Mouse (Mus musculus): ENCODE measurements around the gene Gimap8.
"Not testable (repeated sequence)": the region's sequence is repeated elsewhere in the genome, so short reads cannot be mapped to it uniquely, and the experiment has no call there.

The Gimap8 gene

DNA sequence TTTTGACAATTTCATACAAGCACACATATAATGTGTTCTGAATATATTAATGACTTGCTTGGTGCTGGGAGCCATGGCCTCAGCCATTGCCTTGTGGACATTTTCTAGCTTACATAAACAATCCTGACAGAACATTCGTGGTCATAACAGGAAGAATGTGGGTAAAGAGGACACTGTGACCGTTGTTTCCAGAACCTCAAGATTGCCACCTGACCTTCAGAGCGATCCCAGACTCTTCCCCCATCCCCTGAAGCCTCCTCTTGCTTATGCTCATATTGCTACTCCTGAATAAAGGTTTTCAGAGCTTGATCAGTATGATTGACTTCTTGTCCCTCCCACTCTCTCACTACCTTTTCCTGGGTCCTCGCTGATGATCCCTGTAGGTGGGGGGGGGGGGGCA is 31.4 kb downstream of the Gimap8 start:
- no peak for DNase-seq (ENCODE audit: low spot score)

DNA sequence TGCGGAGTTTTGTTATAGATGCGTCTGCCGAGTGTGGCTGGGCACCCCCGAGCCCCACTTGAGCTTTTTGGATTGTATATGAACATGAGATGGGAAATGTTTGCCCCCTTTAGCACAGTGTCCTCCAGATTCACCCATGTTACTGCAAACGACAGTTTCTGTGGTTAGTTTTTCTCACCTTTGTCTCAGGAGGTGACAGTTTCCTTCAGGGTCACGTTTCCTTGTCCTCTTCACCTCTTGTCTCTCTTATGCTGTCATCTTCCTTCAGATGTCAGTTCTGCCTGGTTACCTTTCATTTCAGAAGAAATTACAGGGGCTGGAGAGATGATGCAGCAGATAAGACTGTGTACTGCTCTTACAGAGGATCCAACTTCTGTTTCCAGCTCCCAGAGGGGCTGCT is 32.7 kb downstream of the Gimap8 start:
- DNase-seq (ENCODE audit: low spot score): peak; percentile 75

DNA sequence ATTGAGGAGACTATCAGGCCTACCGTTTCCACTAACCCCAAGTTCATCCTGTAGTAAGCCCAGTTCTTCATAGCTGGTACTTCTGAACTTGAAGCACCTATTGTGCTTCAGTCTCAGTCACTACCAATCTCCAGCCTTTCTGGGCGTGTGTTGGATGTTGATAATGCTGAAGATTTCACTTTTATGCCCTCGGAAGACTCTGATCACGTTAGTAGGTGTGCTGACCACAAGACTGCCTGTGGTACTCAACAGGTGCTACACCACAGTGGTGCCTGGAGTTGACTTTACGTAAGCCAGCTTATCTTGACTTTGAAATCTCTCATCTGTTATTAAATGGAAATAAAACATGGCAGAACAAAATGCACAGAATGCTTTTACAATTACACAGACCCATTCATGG is 33.4 kb downstream of the Gimap8 start:
- peak; percentile 84 for DNase-seq (ENCODE audit: low spot score)

DNA sequence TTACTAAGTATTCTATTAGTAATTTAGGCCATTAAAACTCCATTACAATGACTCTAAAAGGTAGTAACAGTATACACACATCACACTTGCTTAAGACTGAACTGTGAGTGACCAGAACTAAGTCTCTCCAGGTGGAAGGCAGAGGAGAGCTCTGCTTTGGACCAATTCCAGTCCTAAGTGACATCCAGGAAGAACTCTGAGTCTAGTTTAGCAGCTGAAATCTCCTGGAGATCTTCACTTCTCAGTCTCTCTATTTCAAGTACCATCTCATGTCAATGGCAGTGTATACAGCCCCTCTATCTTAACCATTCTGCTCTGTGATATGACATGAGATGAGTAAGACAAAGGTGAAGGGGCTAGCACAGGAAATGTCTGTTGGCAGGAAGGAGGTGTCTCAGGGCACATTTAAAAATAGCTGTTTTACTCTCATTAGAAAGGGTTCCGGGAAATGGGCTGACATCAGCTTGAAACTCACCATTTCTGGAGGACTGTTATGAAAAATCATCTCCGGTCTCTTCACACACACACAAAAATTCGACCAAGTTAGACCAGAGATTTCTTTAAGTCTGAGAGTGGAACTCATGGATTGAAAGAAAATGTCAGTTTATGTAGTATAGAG is 34.5 kb downstream of the Gimap8 start:
- peak; percentile 65 for DNase-seq (ENCODE audit: low spot score)

DNA sequence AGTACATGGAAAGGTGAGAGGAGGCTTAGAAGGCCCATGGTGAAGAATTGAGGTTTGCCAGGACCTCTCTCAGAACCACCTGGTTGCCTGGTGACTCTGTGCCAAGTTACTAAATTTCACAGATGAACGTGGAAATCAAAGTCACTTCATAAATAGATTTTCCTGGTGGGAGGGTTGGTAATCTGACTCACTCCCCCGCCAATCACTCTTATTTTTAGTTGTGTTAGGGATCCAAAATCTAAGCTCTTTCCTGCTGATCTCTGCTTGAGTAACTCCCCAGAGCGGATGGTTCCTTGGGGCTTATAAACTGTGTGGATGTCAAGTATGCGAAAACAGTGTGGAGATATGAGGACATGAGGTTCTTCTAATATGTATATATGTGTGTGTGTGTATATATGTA is 35.2 kb downstream of the Gimap8 start:
- no peak for DNase-seq (ENCODE audit: low spot score)

DNA sequence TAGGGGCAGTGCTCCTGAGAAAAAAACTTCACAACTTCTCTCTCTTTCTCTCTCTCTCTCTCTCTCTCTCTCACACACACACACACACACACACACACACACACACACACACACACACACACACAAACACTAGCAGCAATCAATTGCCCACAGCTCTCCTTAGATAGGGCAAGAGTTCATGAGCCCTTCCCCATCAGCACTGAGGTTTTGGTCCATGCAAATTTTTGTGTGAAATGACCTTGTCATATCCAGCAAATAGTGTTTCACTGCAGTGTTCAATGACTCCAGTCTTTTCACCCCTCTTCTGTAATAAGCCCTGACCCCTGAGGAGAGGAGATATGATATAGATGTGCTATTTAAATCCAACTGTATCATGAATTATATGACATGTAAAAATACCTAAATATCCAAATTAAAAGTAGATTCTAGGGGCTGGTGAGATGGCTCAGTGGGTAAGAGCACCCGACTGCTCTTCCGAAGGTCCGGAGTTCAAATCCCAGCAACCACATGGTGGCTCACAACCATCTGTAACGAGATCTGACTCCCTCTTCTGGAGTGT is 36.3 kb downstream of the Gimap8 start:
- DNase-seq (ENCODE audit: low spot score): not testable (repeated sequence)

DNA sequence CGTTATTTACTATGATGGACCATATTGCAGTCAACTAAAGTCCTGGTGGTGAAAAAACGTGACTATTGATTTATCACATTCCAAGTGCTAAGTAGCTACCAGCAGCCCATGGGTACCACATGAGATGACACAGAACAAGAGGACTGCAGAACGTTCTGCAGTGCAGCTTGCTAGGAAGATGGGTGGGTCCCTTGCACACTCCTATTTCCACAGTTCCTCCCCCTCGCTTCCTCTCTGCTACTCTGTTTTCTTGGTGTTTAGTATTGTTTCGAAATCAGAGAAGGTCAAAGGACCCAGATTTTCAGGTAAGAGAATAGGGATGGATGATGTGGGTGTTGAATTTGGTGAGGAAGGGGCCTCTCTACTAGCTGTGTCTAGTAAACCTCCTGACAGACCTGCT is 37.3 kb downstream of the Gimap8 start, which contains the start of gene Gimap4:
Gene Gimap4 (plus strand): TSS at position 231 of the 400 bp plus-strand sequence.
- DNase-seq (ENCODE audit: low spot score): peak; percentile 56

DNA sequence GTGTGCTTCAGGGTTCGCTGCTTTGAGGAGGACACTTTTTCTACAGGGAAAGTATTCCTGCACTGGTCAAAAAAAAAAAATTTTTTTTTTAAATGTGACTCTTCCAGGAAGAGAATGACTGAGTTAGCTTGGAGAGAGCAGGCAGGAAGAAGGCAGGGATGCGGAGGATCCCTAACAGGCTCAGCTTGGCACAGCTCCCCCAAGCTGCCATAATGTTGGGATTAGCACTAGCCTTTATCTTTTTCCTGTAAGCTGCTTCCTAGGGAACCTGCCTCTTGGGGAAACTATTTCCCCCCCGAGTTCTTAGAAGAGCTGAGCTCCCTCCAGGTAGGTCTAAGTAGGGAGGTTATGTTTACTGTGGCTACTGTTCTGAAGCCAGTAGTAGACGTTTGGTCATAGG is 37.8 kb downstream of the Gimap8 start:
- DNase-seq (ENCODE audit: low spot score): no peak

DNA sequence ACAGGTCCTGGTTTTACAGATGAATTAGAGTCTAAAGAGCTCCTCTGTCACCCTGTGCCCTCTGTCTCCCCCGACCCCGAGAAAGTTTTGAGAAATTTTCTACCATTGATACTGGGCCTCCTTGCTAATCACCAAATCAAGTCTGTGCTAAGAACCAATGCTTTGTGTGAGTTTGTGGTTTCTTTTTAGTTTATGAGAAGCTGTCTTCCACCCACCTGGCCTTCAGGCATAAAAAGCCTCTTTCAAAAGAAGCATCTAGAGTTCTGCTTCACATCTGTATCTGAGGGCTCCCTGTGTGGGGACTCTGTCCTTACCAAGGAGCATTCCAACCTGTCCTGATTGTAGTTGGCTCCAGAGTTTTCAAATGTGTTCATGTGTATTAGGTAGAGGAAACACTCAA is 38.2 kb downstream of the Gimap8 start:
- peak; percentile 37 for DNase-seq (ENCODE audit: low spot score)

DNA sequence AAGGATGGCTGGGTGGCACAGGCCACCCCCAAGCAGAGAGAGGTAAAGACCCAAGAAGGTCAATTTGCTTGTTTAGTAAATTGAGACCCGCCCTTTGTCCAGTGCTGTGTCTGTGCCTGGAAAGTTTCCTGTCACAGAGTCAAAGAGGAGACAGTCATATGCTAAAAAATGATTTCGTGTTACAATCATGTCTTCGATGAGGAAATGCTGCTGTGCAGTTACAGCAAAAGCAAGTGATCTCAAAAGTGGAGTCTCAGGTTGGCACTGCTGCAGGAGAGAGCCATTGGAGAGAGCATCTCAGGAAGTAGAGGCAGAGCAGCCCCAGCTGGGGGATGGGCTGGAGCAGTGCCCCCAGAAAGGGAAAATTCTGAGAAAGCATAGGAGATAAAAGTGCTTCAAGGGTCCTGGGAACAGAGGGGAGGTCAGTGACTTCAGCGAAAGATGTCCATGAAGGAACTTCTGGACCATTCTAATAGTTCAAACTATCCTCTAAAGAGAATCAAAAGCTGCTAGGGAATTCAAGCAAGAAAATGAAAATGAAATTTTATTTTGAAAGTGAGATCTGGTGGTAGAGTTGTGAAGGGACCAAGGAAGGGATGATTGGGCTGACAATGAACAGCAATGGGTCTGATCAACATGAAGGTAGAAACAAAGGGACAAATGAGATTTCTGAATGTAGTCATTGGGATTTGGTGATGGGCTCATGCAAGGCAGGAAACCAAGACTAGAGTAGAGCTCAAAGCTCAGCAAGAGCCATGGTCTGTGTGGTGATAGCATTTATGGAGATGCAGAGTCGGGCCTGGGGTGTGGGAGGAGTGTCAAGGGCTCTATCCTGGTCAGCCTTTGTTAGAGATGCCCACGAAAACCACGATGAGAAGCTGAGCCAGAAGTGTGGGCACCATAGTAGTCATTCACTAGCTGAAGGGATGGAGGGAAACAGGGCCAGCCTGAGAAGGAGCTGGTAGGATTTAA is 38.9 kb downstream of the Gimap8 start:
- DNase-seq (ENCODE audit: low spot score): peak; percentile 79

DNA sequence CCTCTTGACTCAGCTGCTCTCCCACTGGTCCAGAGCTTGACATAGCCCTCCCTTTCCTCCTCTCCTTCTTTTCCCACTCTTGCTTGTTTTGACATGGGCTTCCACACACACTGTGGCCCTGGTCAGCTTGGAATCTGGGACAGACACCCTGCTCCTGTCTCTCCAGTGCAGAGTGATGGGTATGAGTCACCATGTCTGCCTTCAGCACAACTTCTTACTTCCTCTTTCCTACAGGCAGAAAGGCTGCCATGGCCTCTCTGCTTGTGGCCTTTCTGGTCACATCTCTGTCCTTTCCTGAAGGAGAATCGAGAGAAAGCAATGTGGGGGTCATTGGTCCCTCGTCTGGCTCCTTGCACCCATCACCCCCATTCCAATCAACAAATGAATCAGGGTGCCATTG is 40.0 kb downstream of the Gimap8 start:
- no peak for DNase-seq (ENCODE audit: low spot score)

DNA sequence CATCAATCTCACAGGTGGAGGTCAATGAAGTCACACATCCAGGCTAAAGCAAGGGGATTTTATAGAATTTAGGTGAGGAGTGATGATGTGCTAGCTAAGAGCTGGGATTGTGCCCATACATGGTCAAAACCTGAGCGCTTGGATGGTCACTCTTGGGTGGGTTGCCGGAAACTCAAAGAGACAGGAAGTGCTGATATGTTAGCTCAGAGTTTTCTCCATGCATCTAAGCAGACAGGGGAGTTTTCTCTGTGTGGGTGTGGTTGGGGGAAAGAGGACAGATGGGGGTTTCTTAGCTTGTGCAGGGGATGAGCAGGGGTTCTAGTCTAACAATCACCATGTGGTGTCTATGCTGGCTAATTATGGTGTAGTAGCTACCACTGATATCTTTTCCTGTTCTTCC is 42.3 kb downstream of the Gimap8 start:
- peak; percentile 24 for DNase-seq (ENCODE audit: low spot score)

DNA sequence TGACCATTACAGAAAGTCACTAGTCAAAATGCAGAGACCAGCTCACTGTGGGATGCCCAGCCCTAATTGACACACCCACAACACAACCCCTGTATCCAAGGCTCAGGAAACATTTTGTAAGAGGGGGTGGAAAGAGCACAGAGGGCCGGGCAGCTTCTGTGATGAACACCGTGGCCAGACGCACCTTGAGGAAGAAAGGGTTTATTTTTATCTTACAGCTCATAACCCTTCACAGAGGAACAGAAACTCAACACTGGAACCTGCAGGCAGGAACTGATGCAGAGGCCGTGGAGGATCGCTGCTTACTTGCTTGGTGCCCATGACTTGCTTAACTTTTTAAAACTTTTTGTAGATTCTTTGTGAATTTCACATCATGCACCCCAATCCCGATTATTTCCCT is 45.9 kb downstream of the Gimap8 start:
- no peak for DNase-seq (ENCODE audit: low spot score)

DNA sequence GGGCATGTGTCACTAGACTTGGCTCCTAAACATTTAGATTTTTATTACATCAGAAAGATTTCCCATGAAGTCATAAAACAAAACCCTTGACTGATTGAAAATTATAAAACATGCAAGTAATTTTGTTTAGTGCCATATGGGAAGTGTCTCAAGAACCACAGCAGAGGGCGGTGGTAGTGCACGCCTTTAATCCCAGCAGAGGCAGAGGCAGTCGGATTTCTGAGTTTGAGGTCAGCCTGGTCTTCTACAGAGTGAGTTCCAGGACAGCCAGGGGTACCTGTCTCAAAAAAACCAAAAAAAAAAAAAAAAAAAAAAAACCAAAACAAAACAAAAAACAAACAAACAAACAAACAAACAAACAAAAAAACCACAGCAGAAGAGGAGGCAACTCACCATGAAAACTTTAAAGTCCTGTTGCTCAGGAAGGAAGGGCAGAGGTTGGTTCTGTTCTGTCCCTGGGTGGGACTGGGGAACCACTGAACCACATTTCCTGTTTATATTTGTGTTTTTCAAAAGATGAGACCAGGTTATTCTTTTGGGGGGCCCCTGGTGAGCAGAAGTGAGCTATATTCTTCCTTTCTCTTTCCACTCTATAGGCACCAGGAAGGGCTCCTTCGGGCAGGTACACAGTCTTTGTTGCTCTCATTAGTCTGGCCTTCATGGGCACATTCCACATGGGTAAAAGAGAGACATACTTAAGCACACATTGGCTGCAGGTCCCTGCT is 50.0 kb downstream of the Gimap8 start:
- peak; percentile 40 for DNase-seq (ENCODE audit: low spot score)

DNA sequence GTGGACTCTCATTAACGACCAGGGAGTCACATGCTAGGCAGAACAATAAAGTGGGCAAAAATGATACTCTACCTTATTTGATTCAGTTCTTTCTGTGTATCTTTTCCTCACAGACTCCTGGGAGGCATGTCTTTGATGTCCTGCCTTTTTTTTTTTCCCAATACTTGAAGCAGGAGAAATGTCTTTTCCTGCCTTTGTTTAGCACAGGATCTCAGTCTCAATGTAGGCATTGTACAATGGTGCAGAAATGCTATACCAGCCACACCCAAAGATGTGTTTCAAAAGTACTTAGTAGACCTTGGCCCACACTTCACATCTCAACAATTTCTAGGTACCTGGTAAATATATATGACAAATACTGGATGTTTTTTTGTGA is 50.5 kb downstream of the Gimap8 start:
- DNase-seq (ENCODE audit: low spot score): no peak

DNA sequence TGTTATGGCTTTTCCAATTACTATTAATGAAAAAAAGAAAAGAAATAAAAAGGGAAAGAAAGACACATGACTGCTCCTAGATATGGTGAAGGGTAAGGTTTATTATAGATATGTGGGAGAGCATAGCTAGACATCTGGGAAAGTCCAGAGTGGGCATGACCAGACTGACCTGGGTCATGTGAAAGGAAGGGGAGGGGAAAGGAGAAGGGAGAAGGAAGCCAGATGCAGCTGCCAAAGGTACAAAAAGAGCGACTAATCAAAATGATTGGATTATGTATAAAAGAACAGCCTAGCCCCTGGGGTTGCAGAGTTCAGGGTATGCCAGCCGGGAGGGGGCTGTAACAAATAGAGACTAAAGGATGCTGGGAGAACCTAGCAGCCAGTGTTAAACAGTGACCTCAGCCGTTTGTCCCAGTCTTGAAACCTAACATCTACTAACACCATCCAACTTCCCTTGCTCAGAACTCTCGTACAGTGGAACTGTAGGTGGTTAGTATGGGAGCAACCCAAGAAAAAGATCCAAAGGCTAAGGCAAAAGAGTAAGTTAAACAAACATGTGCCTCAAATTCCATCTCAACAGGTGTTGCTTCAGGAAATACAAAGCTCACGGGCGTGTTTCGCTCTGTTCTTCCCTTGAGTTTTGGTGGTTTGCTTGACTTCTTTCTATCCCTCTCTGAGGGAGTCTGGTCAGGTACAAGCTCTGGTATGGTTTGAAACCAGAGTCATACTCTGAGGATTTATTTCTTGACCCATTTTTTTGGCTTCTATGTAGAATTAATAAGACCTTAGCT is 51.2 kb downstream of the Gimap8 start:
- no peak for DNase-seq (ENCODE audit: low spot score)

DNA sequence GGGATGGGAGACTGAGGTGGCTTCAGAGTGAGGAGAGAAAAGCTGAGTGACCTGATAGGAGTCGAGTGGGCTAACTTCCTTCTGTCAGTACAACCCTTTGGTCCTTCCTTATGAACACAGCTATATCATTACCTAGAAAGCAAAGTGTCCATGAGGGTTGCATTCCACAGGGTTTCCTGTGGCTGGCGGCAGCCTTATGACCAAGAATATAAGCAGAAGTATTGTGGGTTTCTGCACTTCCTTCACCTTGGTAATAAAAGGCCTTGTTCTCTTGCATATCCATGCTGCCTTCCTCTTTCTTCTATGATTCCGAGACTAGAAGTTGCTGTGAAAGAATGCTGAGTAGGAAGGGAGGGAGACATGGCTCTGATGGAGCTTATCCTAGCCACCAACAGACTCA is 51.9 kb downstream of the Gimap8 start:
- no peak for DNase-seq (ENCODE audit: low spot score)

DNA sequence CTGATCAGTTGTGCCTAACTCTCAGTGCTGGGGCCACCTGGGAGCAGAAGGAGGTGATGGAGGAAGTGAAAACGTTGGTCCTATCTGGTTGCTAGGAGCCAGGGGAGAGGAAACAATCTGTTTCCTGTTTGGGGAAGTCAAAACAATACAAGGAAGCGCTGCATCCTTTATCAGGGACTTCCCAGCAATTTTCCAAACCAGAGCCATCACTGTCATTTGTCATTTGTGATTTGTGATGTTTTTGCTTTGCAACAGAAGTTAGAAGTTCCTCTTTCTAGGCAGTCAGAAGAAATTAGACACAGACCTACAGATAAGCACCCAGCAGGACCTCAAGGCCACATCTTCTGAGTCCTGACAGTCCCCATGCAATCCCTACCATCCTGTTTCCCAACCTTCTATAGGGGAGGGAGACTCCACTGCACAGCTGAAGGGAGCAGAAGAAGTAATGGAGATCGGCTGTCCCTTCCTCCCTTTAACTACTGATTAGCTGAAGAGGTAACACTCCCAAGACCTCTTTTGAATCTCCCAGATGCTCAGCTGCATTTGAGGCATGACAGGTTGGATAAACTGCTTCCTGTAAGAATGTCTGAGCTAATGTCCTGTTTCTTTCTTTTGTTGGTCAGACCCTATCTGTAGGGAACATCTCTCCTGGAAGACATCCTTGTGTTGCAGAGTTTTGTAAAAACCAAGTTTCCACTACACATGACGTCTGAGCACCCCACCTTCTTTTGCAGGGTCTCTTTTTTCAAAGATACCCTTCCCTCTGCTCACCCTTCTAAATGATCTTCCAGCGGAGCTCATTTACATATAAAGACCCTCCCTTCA is 53.4 kb downstream of the Gimap8 start:
- peak; percentile 50 for DNase-seq (ENCODE audit: low spot score)

DNA sequence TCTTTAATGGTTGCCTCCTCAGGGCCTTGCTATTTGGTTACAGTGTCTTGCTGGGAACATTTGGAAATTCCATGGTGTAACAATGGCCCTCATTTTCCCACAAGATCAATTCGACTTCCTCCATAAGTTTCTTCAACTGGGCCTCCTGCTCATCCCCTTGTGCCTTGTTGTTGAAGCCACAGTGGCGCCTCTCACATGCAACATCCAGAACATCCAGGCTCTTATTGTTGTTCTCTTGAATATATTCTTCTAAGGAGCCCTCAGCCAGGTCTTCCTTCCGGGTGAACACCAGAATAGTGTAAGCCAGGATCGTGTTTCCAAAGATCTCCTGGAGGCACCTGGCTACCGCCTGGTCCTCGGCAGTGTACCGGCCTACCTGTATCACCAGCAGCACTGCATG is 55.1 kb downstream of the Gimap8 start:
- DNase-seq (ENCODE audit: low spot score): peak; percentile 22

DNA sequence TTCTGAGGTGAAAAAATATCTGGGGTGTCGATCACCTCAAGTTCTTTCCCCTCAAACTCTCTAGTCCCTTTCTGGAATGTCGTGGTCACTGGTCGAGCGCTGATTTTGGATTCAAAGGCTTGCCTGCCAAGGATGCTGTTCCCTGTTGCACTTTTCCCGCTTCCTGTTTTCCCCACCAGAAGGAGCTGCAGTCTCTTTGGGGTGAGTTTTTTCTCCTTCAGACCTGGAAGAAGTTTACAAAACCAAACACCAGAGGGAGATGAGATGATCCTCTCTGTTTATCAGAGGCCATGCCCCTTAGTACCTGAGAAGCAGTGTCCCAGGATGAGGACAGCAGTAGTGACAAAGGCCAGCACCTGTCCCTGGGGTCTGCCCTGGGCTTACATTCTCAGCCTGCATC is 55.6 kb downstream of the Gimap8 start:
- no peak for DNase-seq (ENCODE audit: low spot score)

DNA sequence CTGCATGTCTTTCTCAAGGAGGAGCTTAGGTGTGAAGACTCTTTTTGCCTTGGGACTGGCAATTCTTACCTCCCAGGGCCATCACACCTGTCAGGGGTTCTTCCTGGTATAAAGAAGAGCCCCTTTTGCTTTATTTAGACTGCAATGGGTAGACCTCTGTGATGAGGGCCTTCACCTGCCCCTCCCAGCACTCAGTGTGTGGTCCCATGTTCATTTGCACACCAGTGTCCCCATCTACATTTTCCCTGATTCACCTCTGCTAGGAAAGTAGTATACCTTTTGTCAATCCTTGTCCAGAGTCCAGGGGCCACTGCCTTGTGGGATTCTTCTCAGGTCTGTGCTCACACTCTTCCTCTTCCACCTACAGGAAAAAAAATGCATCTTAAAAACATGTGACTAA is 57.1 kb downstream of the Gimap8 start:
- no peak for DNase-seq (ENCODE audit: low spot score)

All from T-cell, adult 2 months (primary cell).